Mouse (Mus musculus): ENCODE measurements around the gene Atg4d.
A peak's percentile ranks its signal among the peaks of the same experiment; 100 is the strongest.
"Not testable (repeated sequence)": the region's sequence is repeated elsewhere in the genome, so short reads cannot be mapped to it uniquely, and the experiment has no call there.

The Atg4d gene

DNA sequence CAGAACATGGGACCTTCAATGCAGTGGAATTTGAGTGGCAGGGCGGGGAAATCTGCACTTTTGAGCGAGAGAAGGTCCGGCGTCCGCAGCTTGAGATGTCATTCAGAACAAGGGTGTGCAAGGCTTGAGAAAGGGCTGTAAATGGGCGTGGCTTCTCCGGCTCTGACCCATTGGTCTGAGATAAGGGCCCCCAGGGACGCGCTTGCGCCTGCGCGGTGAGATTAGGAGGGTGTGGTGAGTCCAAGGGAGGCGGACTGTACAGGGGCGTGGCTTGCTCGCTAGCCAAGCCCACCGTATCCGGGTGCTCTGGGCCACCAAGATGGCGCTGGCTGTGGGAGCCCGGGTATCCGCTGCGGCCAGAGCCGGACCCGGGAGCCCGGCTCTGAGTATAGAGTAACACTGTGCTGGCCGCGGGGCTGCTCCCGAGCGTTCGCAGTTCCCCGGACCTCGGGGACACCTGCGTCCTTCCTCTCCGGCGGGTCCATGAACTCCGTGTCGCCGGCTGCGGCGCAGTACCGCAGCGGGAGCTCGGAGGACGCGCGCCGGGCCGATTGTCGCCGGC is at the start of gene Atg4d:
Gene Atg4d (plus strand): TSS at position 294 of the 562 bp plus-strand sequence.
- peak; percentile 99 for DNase-seq

GRCm38 (mm10) chr9:21216050-21216841 is 48.8 kb upstream of the Atg4d start:
- no peak for DNase-seq

DNA sequence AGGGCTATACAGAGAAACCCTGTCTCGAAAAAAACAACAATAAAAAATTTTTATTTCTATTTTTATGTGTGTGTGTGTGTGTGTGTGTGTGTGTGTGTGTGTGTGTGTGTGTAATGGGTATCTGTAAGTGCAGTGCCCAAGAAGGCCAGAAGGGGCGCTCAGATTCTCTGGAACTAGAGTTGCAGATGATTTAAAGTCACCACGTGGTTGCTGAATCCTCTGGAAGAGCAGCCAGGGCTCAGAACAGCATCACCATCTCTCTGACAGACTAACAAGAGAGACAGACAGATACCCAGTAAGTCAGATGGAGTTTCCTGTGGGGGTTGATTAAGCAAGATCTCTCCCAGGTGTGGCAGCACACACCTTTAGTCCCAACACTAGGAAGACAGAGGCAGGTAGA is 45.3 kb upstream of the Atg4d start:
- no peak for DNase-seq

GRCm38 (mm10) chr9:21220490-21221382 is 44.4 kb upstream of the Atg4d start:
- peak; percentile 92 for DNase-seq

DNA sequence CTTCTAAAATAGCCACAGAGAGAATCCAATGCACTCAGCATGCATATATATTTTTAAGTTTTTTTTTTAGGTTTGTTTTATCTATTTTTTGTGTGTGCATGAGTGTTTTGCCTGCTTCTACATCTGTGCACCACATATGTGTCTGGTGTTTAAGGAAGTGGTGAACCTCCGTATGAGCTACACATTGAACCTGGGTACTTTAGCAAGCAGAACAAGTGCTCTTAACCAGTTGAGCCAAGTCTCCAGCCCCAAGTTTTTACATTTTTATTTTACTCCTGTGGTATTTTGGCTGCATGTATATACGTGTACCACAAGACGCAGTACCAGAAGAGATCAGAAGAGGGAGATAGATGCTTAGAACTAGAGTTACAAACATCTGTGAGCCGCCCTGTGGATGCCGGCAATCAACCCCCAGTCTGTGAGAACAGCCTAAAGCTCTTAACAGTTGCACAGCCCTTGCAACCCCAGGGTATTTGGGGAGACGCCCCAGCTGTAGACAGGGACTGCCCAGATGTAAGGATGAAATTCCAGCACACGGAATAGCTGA is 43.6 kb upstream of the Atg4d start:
- peak; percentile 85 for DNase-seq

DNA sequence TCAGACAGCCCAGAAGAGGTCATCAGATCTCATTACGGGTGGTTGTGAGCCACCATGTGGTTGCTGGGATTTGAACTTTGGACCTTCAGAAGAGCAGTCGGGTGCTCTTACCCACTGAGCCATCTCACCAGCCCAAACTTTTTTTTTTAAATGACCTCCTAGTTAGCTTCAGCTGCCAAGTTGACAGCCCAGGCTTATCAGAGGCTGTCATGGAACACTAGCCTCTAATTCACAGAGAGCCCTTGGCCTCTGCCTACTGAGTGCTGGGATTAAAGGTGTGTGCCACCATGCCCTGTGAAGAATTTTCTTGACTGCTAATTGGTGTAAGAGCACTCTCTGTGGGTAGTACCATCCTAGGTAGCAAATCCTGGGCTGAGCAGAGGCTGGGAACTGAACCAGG is 41.6 kb upstream of the Atg4d start:
- DNase-seq, result not testable (repeated sequence)

DNA sequence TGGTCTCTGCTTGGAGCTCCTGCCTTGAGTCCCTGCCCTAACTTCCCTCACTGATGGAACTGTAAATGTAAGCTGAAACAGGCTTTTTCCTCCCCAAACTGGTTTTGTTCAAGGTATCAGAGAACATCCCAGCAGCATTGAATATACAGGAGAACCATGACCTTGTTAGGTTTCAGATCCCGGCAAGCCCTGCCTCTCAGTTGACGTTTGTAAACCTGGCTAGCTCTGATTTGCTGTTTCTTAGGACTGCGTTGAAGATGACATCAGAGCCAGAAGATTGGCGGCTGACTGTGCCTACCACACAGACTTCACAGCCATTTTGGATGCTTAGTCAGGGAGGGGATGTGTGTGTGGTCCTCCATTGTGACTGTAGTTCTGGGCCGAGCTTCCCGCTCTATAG is 41.2 kb upstream of the Atg4d start:
- DNase-seq, result no peak

- DNase-seq, result peak; percentile 65
Measured at GRCm38 (mm10) chr9:21224576-21225414, 40.3 kb upstream of the Atg4d start.

- no peak for DNase-seq
Measured at GRCm38 (mm10) chr9:21225415-21225758, 39.7 kb upstream of the Atg4d start.

DNA sequence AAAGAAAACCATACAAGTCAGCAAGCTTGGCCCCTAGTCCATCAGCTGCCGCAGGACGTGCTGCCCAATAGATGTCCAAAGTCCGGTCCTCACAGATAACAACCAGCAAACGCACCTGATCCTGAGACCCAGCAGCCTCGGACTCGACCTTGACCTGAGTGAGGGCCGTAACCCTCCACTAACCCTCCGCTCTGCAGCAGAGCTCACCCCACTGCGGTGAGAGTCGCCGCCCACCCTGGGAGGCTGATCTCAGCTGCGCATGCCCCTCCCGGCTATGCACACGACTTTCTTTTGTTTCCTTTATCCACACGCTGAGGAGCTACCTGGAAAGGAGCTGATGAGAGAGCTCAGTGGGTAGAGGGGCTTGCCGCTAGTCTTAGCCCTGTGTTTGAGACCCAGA is 37.8 kb upstream of the Atg4d start:
- DNase-seq, result peak; percentile 72

GRCm38 (mm10) chr9:21231551-21231950 is 33.5 kb upstream of the Atg4d start:
- no peak for DNase-seq

DNA sequence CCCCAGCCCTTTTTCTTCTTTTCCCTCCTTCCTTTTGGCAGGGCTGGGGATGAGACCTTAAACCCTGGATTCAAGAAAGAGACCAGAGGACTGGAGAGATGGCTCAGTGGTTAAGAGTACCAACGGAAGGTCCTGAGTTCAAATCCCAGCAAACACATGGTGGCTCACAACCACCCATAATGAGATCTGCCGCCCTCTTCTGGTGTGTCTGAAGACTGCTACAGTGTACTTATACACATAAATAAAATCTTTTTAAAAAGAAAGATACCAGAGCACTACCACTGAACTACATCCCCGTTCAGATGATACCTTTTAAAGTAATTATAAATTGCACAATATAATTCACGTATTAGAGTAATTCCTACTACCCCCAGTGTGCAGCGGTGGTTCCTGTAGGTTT is 32.2 kb upstream of the Atg4d start:
- DNase-seq, result no peak

- DNase-seq, result no peak
Measured at GRCm38 (mm10) chr9:21233366-21233765, 31.7 kb upstream of the Atg4d start.

DNA sequence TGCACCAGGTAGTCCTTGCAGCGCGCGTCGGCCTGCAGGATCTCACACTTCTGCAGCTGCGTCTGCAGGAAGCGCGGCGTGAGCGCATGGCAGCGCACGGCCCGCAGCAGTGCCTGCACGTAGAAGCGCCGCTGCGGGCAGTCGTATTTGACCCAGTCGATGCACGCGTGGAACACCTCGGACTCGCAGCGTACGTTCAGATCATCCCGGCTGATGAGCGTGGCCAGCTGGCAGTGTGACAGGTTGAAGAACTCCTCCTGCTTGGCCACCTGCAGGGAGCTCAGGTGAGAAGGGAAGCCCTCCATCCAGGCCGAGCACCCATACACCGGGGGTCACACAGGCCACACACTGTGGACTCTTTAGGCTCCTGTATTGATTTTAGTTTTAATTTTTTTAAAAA is 31.3 kb upstream of the Atg4d start:
- DNase-seq, result no peak

- DNase-seq, result no peak
Measured at GRCm38 (mm10) chr9:21235341-21235740, 29.8 kb upstream of the Atg4d start.

- no peak for DNase-seq
Measured at GRCm38 (mm10) chr9:21236991-21237367, 28.1 kb upstream of the Atg4d start.

DNA sequence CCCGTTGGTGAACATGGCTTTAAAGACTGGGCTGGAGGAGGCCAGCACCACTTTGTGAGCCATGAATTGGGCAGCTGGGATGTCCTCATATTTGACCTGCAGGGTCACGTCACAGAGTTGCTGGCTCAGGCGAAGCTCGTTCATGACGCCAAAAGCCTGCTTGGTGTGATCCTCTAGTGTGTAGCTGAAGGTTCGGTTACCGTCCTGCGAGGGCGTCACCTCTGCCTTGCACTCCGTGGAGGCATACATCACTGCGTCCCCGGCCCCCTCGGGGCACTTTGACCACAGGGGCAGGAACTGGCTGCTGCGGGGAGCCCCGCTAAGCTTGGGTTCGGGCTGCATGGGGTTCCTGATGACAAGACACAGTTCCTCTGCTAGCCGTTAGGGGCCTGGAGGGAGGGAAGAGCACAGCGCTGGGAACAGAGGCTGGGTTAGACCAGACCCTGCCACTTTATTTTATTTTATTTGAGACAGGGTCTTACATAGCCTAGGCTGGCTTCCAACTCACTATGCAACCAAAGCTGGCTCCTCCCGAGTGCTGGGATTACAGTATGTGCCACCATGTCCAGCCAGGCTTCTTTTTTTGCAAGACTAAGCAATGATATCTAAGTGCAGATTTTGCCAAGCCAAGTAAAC is 27.6 kb upstream of the Atg4d start:
- peak; percentile 70 for DNase-seq

- DNase-seq, result peak; percentile 49
Measured at GRCm38 (mm10) chr9:21238004-21238732, 26.9 kb upstream of the Atg4d start.

DNA sequence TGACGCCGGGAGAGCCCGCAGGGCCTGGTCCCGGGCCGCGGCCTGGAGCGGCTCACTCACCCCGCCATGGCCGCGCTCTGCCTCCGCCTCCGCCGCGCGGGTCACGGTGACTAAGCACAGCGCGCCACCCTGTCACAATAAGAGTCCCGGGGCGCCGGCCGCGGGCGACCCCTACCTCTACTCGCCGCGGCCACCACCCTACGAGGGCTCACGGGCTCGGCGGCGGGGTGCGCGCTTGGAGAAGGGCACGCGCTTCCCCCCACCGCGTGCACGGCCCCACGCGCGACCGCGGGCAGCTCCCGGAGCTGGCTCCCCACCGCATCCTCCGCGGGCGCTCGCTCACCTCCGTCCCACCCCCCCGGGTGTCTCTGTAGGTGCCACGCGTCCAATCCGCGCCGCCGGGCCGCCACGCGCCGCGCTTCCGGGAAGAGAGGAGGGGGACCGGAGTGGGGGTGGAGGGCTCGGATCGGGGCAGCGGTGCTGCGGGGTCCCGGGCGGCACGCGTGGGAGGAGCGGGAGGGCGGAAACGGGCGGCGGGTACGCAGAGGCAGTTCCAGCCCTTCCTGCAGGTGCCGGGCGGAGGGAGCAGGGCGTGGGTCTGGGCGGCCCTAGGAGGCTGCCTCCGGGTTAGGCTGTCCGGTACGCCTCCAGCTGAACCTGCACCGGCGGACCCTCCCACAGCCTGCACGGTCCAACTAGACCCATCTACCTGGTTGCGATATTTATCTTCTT is 26.2 kb upstream of the Atg4d start, which contains the start of gene Keap1:
Gene Keap1 (minus strand): TSS at position 629 of the 732 bp plus-strand sequence.
- DNase-seq, result peak; percentile 93

GRCm38 (mm10) chr9:21239465-21239848 is 25.6 kb upstream of the Atg4d start:
- no peak for DNase-seq

Data from embryo, embryonic 11 days (tissue).